Mouse (Mus musculus): ENCODE measurements around the gene Crlf3.
"Not testable (repeated sequence)": the region's sequence is repeated elsewhere in the genome, so short reads cannot be mapped to it uniquely, and the experiment has no call there.

Crlf3 gene

DNA sequence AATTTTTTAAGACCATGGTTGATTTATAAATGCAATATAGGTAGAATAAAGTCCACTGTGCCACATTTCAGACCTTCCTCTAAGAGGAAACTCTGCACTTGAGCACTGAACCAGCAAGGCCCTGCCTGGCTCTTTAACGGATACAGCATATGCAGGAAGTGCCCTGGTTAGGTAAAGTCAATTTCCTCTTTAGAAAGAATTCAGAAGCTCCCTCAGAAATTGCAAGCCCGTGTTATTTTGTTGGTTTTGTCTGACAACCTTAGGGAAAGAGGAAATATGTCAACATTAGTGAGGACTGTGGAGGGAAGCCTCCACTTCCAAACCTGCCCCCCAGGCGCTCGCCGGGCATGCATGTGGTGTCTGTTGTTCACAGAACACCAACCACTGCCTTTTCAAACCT lies 13.2 kb downstream of the Crlf3 start:
- no peak for DNase-seq (ENCODE audit: low read depth, low spot score)

DNA sequence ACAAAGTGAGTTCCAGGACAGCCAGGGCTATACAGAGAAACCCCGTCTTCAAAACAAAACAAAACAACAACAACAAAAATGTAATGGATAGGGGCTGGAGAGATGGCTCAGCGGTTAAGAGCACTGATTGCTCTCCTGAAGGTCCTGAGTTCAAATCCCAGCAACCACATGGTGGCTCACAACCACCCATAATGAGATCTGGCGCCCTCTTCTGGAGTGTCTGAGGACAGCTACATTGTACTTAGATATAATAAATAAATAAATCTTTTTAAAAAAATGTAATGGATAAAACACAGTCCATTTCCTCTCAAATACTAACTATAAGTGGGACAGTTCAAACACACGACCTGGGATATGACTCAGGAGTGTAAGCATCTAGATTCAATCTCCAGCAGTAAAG lies 14.4 kb downstream of the Crlf3 start:
- DNase-seq (ENCODE audit: low read depth, low spot score): not testable (repeated sequence)

DNA sequence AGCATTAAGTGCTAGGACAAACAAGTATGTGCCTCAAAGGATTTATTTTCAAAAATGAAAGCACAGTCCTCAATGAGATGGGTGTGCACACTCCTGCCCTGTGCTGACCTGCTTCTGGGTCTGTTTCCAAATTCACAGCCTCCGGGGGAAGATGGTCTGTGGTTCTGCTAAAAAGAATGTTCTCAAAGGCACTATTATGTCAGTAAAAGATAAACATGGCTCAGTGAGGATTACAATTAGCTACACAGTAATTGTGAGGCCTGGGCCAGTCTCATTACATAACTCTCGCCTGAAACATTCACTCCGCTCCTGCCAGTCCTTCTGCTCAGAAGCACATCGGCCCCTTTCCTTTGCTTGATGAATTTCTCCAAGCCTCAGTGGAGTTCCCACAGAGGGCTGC lies 18.6 kb downstream of the Crlf3 start:
- peak; percentile 32 for DNase-seq (ENCODE audit: low read depth, low spot score)

DNA sequence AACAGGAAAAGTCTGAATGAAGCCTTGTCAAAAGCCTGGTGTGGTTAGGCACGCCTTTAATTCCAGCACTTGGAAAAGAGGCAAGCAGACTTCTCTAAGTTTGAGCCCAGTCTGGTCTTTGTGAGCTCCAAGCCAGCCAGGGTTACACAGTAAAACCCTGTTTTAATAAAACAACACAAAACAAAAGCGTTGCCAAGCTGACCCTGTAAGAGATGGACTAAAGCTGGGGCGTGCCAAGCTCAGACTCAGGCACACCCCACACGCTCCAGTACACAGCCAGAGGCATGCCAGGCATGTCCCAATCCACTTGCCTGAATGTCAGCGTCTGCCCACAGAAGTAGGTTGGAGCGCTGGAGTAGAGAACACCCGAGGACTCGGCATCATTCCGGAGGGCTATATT lies 24.6 kb downstream of the Crlf3 start:
- DNase-seq (ENCODE audit: low read depth, low spot score): no peak

DNA sequence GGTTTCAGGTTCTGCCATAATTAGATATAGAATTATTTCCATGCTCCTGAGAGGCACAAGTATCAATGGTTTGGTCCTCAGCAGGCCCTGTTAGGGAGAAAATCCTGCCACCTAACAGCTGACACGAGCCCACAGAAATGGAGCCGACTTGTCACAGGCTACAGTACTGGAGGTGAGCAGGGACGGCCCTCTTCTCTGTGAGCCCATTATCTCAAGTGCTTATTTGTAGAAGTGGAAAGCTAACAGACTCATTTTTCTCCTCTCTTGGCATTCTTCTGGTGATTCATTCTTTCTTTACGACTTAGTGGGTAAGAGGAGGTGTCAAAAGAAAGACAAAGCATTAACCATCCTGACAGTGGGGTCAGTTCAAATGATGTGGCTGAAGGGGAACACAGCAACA lies 26.1 kb downstream of the Crlf3 start:
- no peak for DNase-seq (ENCODE audit: low read depth, low spot score)

DNA sequence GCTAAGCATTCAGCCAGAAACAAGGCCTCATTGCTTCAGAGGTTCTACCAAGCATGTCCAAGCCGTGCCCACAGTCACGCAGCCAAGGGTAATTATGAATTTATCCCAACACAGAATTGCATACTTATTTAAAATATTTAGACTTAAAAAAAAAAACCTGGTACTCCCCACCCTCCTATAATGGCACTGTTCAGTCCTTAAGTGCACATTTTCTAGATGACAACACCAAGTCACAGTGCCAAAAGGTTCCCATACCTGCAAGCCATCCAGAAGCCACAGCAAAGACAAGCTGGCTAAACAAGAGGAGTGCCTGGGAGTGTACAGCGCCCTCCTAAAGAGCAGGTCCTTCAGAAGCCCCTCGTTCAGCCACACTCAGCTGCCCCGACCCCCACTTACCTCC lies 27.6 kb downstream of the Crlf3 start:
- no peak for DNase-seq (ENCODE audit: low read depth, low spot score)

DNA sequence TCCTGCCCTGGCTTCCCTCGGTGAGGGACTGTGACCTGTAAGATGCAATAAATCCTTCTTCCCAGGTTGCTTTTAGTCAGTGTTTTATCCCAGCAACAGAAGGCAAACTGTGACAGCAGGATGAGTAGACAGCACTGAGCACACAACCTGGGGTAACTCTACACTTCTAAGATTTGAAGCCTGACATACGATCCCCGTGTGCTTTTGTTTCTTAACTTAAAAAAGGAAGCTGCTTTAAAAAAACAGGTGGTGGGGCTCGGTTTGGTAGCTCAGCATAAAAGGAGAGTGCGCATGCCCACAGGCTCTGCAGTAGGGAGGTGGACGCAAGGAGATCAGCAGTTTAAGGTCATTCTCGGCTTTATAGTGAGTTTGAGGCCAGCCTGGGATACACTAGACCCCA lies 28.3 kb downstream of the Crlf3 start:
- no peak for DNase-seq (ENCODE audit: low read depth, low spot score)

DNA sequence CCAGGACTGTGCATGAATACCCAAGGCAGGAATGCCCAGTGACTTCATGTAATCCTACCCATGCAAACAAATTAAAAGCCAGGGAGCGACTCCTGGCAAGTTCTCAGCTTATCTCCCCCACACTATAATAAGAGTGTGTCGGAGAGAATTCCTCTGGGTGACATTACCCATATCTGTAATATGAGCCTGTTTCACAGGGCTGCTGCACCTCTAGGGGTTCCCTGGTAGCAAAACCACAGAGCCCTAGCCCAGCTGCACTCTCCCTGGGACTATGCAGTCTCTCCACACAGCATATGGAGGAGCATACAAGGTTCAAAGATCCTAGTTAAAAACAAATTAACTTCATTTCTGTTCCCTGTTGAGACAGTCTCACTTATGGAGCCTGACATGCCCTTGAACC lies 30.7 kb downstream of the Crlf3 start:
- DNase-seq (ENCODE audit: low read depth, low spot score): no peak

DNA sequence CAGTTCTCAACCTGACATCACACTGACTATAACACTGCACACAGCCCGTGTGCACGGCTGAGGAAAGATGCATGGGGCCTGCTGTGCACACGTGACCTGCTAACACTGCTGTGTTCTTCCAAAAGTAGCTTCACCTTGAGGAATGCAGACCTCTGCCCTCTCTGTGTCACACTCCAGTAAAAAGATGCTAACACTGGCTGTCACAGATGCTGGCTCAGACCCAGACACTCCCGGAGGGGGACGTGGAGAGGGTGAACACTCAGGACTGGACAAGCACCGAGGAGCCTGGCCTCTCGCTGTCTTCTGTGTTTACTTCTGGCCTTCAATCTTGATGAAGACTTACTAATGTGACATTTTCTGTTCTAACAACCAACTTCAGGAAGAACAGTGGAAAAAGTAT lies 33.9 kb downstream of the Crlf3 start:
- DNase-seq (ENCODE audit: low read depth, low spot score): no peak

DNA sequence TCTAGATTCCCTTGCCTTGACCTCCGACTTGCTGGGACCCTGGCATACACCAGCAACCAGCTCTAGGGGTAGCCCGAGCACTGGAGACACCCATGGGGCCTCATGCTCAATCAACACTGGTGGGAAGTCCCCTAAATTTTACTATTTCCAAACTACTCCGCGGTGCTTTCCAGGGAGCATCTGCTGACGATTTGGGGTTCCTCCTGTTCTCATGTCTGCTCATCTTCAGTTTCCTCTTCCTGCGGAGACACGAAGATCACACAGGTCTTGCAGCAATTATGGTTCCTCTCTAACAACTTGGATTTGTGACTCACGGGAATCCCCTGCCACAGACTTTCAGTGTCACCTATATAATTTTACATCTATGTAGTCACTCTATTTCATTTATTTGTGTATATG lies 37.4 kb downstream of the Crlf3 start:
- DNase-seq (ENCODE audit: low read depth, low spot score): no peak

DNA sequence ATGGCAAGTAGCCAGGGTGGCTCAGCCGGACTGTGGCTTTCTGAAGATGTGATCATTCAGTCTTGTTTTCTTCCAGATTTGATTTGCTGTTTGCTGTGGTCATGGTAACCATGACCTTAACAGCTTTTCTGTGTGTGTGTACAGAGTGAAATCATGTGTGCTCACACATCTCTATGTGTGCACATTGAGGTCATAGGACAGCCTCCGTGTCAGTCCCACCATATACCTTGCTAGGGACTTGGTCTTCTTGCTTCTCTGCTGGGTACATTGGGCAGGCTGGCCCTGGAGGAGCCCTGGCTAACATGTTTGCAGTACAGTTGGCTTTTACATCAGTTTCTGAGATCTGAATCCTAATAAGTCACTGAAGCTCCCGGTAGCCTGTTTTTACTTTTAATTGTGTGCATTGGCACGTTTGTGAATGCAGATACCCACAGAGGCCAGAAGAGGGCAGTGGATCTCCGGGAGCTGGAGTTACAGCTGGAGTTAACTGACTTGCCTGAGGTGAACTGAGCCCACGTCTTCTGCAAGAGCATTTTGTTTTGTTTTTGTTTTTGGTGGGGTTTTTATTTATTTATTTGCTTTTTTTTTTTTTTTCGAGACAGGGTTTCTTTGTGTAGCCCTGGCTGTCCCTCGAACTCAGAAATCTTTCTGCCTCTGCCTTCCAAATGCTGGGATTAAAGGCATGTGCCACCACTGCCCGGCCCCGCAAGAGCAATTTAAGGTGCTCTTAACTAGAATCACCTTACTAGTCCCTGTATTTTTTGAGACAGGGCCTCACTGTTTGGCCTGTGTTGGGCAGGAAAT lies 38.0 kb downstream of the Crlf3 start:
- peak; percentile 74 for DNase-seq (ENCODE audit: low read depth, low spot score)

DNA sequence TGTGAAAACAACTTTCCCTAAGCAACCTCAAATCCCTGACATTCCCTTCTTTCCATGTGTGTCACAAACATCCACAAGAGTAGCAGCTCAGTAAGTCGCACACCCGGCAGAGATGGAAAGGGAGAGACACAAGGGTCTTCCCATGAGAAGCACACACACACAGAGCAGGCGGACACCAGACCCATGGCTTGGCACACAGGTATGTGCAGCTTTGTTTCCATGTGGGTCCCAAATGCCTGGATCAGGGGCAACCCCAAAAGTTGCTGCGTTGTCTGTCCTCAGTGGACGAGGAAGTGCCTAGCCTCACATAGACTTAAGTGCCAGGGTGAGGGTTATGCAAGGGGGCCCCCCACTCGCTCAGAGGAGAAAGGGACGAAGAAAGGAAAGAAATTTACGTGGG lies 43.3 kb downstream of the Crlf3 start:
- no peak for DNase-seq (ENCODE audit: low read depth, low spot score)

DNA sequence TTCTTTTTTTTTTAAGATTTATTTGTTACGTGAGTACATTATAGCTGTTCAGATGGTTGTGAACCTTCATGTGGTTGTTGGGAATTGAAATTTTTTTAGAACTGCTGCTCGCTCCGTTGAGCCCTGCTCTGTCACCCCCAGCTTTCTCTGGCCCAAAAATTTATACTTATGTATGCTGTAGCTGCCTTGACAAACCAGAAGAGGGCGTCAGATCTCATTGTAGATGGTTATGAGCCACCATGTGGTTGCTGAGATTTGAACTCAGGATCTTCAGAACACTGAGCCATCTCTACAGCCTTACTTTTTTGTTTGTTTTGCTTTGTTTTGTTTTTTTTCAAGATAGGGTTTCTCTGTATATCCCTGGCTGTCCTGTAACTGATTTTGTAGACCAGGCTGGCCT lies 59.5 kb downstream of the Crlf3 start:
- peak; percentile 55 for DNase-seq (ENCODE audit: low read depth, low spot score)

DNA sequence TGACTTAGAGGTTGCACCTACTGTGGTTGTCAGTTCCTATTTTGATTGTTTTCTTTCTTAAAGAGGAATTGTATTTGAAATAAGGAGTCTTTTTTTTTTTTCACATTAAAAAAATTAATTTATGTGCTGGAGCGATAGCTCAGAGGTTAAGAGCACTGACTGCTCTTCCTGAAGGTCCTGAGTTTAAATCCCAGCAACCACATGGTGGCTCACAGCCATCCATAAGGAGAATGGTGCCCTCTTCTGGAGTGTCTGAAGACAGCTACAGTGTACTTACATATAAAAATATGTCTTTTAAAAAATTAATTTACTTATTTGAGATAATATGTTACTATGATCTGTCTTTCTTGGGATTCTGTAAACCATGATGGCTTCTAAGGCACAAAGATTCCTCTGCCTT lies 61.0 kb downstream of the Crlf3 start:
- DNase-seq (ENCODE audit: low read depth, low spot score): no peak

DNA sequence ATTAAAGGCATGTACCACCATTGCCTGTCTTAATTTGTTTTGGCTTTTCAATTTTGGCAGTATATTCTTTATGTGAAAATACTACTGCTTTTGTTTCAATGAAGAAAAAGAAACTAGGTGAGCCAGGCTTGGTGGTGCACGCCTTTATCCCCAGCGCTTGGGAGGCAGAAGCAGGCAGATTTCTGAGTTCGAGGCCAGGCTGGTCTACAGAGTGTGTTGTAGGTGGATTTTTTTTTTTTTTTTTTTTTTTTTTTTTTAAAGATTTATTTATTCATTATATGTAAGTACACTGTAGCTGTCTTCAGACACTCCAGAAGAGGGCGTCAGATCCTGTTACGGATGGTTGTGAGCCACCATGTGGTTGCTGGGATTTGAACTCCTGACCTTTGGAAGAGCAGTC lies 64.3 kb downstream of the Crlf3 start:
- not testable (repeated sequence) for DNase-seq (ENCODE audit: low read depth, low spot score)
